Mouse (Mus musculus): ENCODE results near the gene Styk1. TPM values are rescaled to one million over a fixed set of nuclear protein-coding genes. Genes with fewer than 3 reads are reported as not detected.

Gene Styk1
- polyA plus RNA-seq, 2 experiments from 2014 or later = not detected

DNA sequence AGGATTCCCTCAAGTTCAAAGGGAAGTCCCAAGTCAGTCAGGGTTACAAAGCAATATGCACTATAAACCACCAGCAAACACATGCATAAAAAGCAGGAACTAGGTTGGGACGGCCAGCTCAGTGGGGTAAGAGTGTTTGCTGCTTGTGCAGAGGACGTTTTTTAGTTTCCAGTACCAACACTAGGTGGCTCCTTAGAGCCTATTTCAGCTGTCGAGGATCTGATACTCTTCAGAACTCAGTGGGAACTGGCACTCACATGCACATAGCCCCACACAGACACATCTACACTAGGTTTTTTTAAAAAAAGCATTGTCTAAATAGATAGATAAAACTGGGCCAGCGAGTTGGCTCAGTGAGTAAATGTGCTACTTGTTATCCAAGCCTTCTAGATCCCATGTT lies 13.7 kb upstream of the Styk1 start:
- ATAC-seq = peak; percentile 63

GRCm38 (mm10) chr6:131364353-131364752 lies 11.0 kb upstream of the Styk1 start:
- ATAC-seq = no peak

DNA sequence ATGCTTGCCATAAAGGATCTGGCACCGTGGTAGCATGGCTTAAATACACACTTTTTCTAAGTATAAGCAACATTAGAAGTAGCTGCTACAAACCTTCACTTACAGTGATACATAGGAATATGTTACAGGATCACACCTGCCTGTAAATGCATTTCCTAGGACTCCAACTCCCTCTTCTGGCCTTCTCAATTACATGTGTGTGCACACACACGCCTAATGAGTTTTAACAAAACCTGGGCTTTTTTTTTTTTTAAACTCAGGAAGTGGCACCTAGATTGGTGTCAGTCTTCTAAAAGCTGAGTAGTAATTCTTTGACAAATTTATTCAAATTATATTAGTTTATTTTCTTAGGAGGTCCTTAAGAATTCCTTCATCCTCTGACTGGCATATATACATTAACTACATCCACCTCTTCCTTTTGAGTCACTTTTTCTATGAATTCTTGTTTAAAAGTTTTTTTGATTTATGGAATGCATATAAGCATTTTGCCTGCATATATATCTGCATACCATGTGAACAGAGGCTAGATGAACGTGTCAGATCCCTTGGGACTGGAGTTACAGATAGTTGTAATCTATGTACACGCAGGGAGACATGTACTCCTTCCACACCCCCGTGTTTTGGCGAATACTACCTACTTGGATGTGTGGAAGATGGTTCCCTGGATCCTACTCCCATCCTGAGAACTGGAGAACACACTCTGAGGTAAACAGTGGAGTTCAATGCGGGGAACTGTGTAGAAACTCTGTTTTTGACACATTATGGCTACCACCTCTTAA lies 9.8 kb upstream of the Styk1 start:
- no peak for ATAC-seq

DNA sequence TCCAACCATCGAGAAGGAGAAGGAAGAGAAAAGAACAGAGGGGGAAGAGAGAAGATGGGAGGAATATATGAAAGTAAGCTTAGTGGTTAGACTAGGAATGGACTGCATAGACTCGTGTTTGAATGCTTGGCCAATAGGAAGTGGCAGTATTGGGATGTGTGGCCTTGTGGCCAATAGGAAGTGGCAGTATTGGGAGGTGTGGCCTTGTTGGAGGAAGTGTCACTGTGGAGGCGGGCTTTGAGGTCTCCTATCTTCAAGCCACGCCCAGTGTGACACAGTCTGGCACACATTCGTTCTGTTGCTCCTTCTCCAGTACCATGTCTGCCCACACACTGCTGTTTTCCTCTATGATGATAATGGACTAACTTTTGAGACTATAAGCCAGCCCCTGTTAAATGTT lies 7.3 kb upstream of the Styk1 start:
- ATAC-seq = no peak

- no peak for ATAC-seq
Measured at GRCm38 (mm10) chr6:131359543-131359942, 6.1 kb upstream of the Styk1 start.

DNA sequence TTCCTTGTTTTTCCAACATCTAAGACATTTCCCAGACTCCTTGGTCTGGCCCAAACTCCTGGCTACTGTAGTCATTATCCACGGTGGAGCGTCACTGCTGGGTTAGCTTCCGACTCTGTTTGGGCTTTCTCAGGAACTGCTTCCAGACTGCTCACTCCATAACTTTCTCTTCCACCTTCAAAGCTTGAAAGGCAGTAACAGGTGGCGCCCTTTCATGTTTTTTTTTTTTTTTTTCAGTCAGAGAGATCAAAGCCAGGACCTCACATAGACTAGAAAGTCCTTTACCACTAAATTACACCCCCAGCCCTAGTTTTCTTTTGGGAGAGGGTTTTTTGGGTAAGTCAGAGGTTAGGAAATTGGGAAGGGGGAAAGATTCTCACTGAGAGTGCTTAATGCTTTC lies 1.5 kb upstream of the Styk1 start:
- no peak for ATAC-seq

DNA sequence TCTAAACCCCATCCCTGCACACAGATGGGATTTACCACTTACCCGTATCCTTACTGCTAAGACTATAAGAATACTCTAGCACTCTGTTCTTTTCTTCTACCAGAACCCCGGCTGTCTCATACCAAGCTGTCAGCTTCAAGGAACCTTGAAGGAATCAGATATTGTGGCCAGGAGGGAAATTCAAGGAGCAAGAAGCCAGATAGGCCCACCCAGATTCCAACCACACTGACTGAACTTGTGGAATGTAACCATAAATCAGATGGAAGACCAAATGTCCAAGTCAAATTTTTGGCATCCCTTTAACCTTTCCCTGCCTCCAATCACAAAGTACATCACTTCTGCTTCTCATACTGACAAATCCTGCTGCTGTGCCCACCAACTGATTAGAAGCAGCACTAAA lies 6.4 kb downstream of the Styk1 start:
- ATAC-seq = no peak

DNA sequence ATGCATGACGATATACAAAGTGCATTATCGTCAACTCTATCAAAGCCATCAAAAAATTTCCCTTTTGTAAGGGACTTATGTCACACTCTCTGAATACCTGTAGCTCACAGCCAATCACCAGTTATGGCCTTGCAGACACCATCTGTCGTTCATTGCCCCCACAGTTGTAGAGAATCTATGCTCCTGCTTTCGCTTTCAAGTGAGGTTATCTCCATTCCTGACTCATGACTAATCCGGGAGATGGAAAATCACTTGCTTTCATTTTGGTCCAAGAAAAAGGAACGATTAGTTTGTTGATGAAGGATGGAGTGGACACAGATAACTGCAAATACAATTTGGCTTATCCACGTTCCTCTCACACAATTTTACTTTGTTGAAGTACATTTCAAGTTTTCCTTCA lies 9.1 kb downstream of the Styk1 start:
- ATAC-seq = no peak

- ATAC-seq = no peak
Measured at GRCm38 (mm10) chr6:131340082-131340481, 13.3 kb downstream of the Styk1 start.

DNA sequence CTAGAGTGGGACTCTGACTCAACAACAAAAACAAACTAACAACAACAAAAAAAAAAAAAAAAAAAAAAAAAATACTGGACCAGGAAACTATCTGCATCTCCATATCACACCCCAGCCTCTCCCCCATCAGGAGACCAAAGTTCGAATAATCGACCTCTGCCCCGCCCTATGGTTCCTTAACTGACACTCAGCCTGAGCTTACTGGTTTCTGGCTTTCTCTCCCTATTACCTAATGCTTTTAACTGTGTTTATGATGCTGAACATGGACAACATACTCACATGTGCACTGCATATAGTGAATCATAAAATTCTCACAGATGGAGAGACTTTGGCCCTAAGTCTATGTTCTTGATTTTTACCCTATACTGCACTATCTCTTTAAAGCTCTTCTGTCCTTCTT lies 14.1 kb downstream of the Styk1 start:
- no peak for ATAC-seq

- ATAC-seq = no peak
Measured at GRCm38 (mm10) chr6:131338787-131339186, 14.6 kb downstream of the Styk1 start.

DNA sequence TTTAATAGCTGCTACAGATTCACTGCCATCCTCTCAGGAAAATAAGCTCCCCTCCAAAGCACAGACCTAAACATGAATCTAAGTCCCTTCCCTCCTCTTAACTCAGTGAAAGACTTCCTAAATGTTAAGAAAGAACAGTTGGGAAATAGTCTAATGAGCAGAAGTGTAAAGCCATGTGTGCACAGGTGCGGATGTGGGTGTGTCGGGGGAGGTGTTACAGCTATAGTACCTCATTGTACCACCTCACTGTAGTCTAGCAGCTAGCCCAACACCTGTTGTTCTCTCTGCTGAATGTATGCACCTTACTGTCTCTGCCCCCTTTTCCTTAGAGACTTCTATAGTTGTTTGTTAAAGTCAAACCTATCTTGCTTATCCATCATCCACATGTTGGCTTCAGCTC lies 26.3 kb downstream of the Styk1 start:
- no peak for ATAC-seq

GRCm38 (mm10) chr6:131321854-131322639 lies 31.4 kb downstream of the Styk1 start:
- ATAC-seq = no peak

DNA sequence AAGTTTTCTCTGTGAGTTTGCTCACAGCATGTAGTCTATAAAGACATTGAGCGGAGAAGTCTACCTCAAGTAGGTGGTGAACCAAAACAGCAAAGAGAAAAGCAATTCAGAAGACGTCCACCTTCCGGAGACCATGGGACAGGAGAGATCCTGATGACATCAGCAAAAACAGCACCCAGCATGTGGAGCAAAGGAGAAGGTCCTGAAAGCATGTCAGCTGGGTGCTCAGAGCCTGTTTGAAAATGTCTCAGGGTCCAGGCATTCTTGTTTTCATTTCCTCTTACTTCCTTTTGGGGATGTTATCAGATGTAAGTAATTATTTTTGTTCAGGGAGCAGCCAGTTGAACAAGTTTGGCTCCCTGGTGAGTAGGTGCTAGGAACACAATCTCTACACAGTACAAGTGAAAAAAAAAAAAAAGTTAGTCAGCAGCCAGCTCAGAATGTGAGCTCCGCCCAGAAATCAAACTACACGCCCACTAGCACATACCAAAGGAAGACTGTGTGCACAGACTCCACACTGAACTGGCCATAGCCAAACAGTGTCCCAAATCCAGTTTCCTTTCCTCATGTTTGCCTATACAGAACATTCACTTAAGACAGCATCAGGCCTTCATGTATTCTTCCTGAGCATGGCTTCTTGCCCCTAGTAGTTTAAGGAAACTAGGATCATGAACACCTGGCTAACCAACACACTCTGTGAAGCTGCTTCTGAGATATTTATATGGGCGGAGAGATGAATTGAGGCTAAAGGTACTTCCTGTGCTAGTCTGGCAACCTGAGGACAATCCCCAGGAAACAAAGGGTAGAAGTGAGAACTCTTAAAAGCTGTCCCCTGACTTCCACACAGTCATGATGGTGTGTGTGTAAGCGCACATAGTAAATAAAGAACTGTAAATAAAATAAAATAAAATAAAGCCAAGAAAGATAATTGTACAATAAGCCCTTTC lies 37.0 kb downstream of the Styk1 start:
- ATAC-seq = no peak

DNA sequence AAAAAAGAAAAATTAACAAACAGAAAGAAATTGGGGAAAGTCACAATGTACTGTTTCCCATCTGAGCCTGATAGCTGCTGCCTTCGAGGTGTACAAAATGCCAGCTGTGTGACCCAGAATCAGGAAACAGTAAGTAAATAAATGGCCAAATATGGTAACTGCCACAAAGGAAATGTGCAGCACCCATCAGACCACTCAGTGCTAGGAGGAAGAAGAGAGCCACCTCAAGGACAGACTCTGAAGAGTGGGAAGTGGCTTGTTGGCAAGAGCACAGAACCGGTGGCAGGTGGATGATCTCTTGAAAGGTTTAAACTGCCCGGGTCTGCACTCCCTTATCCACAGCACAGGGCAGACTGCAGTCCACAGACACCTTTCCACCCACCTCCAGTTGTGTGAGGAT lies 45.4 kb downstream of the Styk1 start:
- ATAC-seq = no peak

GRCm38 (mm10) chr6:131304776-131305175 lies 48.6 kb downstream of the Styk1 start:
- ATAC-seq = no peak

DNA sequence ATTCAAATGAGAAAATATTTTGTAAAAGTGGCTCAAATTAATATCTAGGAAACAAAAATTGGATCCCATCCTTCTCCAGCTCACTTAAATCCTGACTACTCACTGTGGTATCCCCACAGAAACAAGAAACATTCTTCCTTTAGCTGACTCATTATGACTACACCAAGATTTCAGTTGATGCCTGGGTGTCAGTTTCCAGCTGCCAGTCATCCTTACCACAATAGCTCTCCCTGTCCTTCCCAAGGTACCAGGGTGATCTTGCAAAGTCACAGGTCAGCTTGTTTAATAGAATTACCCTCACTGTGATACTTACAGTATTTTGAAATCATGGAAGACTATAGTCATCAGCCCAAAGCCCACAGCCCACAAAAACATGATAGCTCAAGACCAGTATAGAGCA lies 54.9 kb downstream of the Styk1 start:
- no peak for ATAC-seq

DNA sequence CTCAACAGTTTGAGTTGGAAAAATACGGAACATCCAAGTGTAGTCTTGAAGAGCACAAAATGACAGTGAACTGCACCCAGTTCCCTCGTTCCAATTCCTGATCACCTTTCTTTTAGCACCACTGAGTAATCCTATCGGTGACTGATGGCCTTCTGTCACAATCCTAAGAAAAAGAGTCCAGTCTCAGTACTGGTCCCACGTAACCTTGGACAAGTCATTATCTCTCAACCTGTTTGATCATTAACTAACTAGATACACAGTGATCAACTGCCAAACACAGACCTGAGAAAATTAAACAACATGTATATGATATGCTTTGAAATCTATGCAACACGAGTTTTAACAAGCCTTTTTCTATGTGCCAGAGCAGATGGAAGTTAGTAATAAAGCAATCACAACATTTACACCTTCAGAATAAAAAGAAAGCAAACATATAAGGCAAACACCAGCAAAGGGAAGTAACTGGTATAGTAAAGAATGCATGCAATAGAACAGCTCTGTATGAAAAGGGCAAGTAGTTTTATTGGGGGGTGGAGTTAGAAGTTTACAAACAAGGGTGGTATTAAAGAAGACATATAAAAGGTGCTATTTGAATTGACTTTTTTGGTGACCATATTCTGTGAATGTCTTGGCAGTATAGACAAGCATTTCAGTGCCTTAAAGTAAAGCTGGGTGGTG lies 58.8 kb downstream of the Styk1 start:
- no peak for ATAC-seq

- ATAC-seq = peak; percentile 32
Measured at GRCm38 (mm10) chr6:131293916-131294315, 59.5 kb downstream of the Styk1 start.

DNA sequence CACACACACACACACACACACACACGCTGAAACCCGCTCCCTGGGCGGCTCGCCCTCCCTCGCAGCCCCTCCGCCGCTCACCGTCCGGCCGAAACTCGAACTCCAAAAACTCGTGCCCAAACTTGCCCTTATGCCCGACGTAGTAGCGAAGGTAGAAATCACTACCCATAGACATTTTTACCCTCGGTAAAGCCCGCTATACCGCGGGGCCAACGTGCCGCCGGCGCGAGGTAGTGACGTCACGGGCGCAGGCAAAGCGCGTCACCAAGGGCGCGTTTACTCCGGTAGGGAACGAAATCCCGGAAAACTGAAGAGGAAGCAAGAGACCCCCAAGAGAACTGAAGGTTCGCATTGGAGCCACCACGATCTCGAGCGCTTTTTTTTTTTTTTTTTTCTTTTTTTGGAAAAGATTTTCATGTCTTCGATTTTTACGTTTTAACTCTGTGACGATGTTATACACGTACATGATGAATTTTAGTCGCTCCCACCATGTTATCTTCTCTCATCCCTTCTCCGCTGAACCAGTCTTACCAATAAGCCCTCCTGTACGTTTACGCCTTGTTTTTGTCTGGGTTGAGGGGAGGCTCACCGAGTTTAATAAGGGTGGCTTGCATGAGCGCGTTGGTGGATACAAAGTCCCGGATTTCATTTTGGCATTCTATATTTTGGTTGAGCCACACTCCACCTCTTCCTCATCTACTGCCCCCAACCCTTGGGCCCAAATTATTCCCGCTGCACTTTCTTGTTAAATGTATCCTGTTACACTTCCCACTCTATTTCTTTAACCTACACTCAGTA lies 60.2 kb downstream of the Styk1 start, which contains the start of gene Magohb:
Gene Magohb (minus strand): TSS at position 254 of the 798 bp plus-strand sequence.
- ATAC-seq = peak; percentile 73

DNA sequence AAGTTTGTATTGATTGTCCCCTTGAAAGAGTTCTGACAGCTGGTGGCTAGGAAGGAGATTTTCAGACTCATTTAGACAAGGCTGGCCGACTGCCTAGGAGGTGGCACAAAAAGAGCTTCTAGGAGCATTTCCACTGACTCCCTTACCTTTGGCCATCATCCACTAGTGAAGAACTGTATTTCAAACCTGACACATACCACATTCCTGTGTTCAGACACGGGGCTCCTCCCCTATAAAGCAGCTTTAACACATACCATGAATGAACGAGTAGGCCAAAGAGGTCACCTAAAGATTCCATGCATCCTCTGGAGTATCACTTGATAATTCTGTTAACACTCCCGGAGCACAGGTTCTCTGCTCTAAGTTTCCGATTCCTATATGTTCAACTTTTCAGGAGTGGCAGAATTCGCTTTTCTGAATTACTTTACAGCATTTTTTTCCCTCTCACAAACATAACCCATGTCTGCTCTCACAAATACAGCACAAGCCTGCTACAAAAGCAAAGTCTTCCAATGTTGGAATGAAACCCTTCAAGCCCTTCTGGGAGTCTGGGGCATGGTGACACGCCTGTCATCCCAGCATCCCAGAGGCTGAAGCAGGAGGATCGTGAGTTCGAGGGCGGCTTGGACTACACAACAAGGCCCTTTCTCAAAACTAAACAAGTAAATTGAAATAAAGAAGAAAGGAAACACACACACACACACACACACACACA lies 61.0 kb downstream of the Styk1 start:
- peak; percentile 1 for ATAC-seq
